Mouse (Mus musculus) midbrain, embryonic 16.5 days (tissue): Measurements from ENCODE around the gene Ccp110. TPM values are rescaled to one million over a fixed set of nuclear protein-coding genes. Genes with fewer than 3 reads are reported as not detected.

Experiments
- polyA plus RNA-seq: library from polyadenylated mRNA; unstranded; fragments of >200 nt; fragmentation: Nextera tagmentation; extraction: Ambion mirVana; gene quantifications from 2 replicates; pipeline ENCODE4 v1.2.1, GENCODE M21; 2015

Ccp110 gene
- polyA plus RNA-seq, 1 experiment from 2014 or later: 33.1 TPM

Other genes starting within 250 kb of the Ccp110 start
- 0.39 and 0.75 TPM in 2 replicates for gene Itpripl2, start 220.6 kb upstream of the Ccp110 start, polyA plus RNA-seq
- 79.8 and 81.4 TPM in 2 replicates for gene Coq7, start 179.2 kb upstream of the Ccp110 start, polyA plus RNA-seq
- 6.3 and 7.3 TPM in 2 replicates for gene Tmc7, start 127.8 kb upstream of the Ccp110 start, polyA plus RNA-seq
- gene Tmc5, start 115.3 kb upstream of the Ccp110 start, polyA plus RNA-seq: 0.18 and 0.24 TPM in 2 replicates
- 192 and 206 TPM in 2 replicates for gene Gde1, start 6.8 kb upstream of the Ccp110 start, polyA plus RNA-seq
- 102 and 113 TPM in 2 replicates for gene Vps35l, start 27.7 kb downstream of the Ccp110 start, polyA plus RNA-seq
- gene Iqck, start 143.2 kb downstream of the Ccp110 start, polyA plus RNA-seq: 4.7 and 4.8 TPM in 2 replicates
- gene Knop1, start 143.7 kb downstream of the Ccp110 start, polyA plus RNA-seq: 54.9 and 61.0 TPM in 2 replicates